Mouse (Mus musculus) layer of hippocampus, adult 8-10 months (tissue): ENCODE data around the gene Slc22a27. TPM values are rescaled to one million over a fixed set of nuclear protein-coding genes. Genes with fewer than 3 reads are reported as not detected.
"Not testable (repeated sequence)": the region's sequence is repeated elsewhere in the genome, so short reads cannot be mapped to it uniquely, and the experiment has no call there.

Experiments used
- DNase-seq, 2 experiments: peaks; one replicate each; pipeline ENCODE4 v3.0.0; 2022; ENCODE audit warnings: low spot score in 2 of 2
- microRNA-seq, 2 experiments: library from miRNA; unstranded; fragments of <30 nt; microRNA quantifications; one replicate each; pipeline ENCODE4 v1.2.0; 2022
- total RNA-seq, 4 experiments: library from RNA; stranded (reverse); gene quantifications; 2 replicates each; pipeline ENCODE4 v1.2.4; 2022

Gene Slc22a27
- not detected for total RNA-seq

- not testable (repeated sequence) for DNase-seq
Measured at GRCm38 (mm10) chr19:7965927-7966326, at the start of gene Slc22a27. Gene Slc22a27 (minus strand): TSS chr19:7966027.

DNA sequence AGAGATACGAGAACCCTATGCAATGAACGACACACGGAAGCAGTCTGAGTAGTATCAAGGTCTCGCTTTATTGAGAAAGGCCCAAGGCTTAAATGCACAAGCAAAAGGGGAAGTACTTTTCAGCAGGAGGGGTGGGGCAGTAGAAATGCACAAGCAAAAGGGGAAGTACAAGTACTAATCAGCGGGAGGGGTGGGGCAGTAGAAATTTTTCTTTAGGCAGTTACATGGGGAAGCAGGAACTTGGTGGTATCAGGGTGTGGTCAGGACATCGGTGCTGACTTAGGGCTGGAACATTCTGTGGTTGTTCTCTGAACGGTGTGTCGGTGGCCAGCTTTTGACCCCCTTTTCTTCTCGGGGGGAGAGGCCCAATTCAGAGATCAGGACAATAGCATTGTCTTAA is 45.8 kb upstream of the Slc22a27 start:
- DNase-seq = not testable (repeated sequence)

DNA sequence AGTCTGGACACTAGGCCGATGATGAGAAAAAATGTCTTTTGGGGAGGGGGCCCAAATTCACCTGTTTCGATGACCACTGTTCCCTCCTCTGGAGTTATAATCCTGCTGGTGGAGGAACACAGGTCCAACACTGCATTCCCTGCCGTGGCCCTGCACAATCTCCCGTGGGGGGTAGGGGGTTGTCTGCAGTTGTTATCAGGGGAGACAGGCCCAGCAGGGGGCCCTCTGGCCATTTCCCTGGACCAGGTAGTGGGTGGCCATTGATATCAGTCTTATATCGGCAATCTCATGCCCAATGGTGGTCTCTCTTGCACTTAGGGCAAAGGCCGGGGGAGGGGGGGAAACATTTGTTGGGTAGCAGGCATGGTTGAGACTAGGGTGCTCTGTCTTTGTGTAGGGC is 43.3 kb upstream of the Slc22a27 start:
- not testable (repeated sequence) for DNase-seq

- no peak for DNase-seq
Measured at GRCm38 (mm10) chr19:7968703-7969102, 2.9 kb upstream of the Slc22a27 start.

GRCm38 (mm10) chr19:7966550-7966949 is 723 bp upstream of the Slc22a27 start:
- not testable (repeated sequence) for DNase-seq

- not testable (repeated sequence) for DNase-seq
Measured at GRCm38 (mm10) chr19:7939391-7939790, 26.4 kb downstream of the Slc22a27 start.

DNA sequence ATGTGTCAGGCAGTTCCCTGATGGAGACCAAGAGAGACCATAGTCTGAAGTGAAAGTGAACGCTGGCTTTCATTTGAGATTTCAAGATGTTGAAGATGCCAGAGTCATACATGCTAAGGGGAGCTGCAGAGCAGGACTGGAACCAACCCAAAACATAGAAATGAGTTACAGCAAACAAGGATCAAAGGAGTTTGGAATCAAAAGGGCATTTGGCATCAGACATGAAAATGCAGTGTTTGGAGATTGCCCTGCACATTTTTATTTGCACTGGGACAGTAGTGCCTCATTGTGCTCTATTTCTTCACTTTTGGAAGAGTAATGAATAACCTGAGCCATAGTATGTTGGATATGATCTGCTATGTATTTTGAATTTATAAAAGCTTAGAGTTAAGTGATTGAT is 89.2 kb downstream of the Slc22a27 start:
- no peak for DNase-seq

GRCm38 (mm10) chr19:7829851-7830250 is 136.0 kb downstream of the Slc22a27 start:
- DNase-seq = no peak

Small RNAs within 50 kb of the gene (microRNA-seq; reads per million reads assigned to microRNA genes)
- 0 reads per million in 2 experiments for gene Gm24951

Other genes starting within 250 kb of the Slc22a27 start
- not detected for gene Slc22a26, start 163.4 kb downstream of the Slc22a27 start, total RNA-seq
- gene Slc22a28, start 166.0 kb upstream of the Slc22a27 start, total RNA-seq = not detected